Mouse (Mus musculus) kidney, adult 10 weeks (tissue): ENCODE measurements around the gene Ppp1r14a. TPM values are rescaled to one million over a fixed set of nuclear protein-coding genes. Genes with fewer than 3 reads are reported as not detected.

ENCODE experiments used
- polyA plus RNA-seq: library from polyadenylated mRNA; stranded (reverse); fragments of 350-450 nt; fragmentation: Illumina TruSeq; extraction: RNeasy Lipid Tissue Mini Kit (QIAGEN cat#74804); gene quantifications from one replicate; pipeline ENCODE4 v1.2.3, GENCODE M21; 2014; ENCODE audit warnings: low read depth, low replicate concordance

Ppp1r14a gene
- not detected for polyA plus RNA-seq

GRCm38 (mm10) chr7:29288942-29289638 is at the start of gene Ppp1r14a:
TSS of gene Ppp1r14a (plus strand) at chr7:29289308.

GRCm38 (mm10) chr7:29248261-29248841 is 40.8 kb upstream of the Ppp1r14a start, which contains the start of gene 2200002D01Rik:
TSS of gene 2200002D01Rik (minus strand) at chr7:29248466.

GRCm38 (mm10) chr7:29281201-29282073 is 7.7 kb upstream of the Ppp1r14a start, which contains the start of gene Spint2:
TSS of gene Spint2 (minus strand) at chr7:29281912.

GRCm38 (mm10) chr7:29303738-29304462 is 14.8 kb downstream of the Ppp1r14a start, which contains the start of gene Dpf1:
TSS of gene Dpf1 (plus strand) at chr7:29303951.

Other genes with a start within 250 kb of the Ppp1r14a start
- gene Ryr1, start 164.1 kb upstream of the Ppp1r14a start, polyA plus RNA-seq: not detected
- gene Rasgrp4, start 154.5 kb upstream of the Ppp1r14a start, polyA plus RNA-seq: not detected
- gene Fam98c, start 133.1 kb upstream of the Ppp1r14a start, polyA plus RNA-seq: 2.0 TPM
- not detected for gene Ggn, start 119.1 kb upstream of the Ppp1r14a start, polyA plus RNA-seq
- 1.3 TPM for gene Spred3, start 118.9 kb upstream of the Ppp1r14a start, polyA plus RNA-seq
- 69.3 TPM for gene Psmd8, start 108.6 kb upstream of the Ppp1r14a start, polyA plus RNA-seq
- gene Catsperg1, start 75.3 kb upstream of the Ppp1r14a start, polyA plus RNA-seq: not detected
- 1.1 TPM for gene Kcnk6, start 56.8 kb upstream of the Ppp1r14a start, polyA plus RNA-seq
- gene Yif1b, start 51.0 kb upstream of the Ppp1r14a start, polyA plus RNA-seq: not detected
- 3.1 TPM for gene 2200002D01Rik, start 40.8 kb upstream of the Ppp1r14a start, polyA plus RNA-seq
- gene Spint2, start 7.4 kb upstream of the Ppp1r14a start, polyA plus RNA-seq: 18.5 TPM
- not detected for gene Dpf1, start 14.6 kb downstream of the Ppp1r14a start, polyA plus RNA-seq
- 5.1 TPM for gene Sipa1l3, start 229.3 kb downstream of the Ppp1r14a start, polyA plus RNA-seq